Mouse (Mus musculus): Measurements from ENCODE around the gene Cc2d2b. TPM values are rescaled to one million over a fixed set of nuclear protein-coding genes. Genes with fewer than 3 reads are reported as not detected.

Cc2d2b gene
- polyA plus RNA-seq, 1 experiment from 2014 or later: not detected

DNA sequence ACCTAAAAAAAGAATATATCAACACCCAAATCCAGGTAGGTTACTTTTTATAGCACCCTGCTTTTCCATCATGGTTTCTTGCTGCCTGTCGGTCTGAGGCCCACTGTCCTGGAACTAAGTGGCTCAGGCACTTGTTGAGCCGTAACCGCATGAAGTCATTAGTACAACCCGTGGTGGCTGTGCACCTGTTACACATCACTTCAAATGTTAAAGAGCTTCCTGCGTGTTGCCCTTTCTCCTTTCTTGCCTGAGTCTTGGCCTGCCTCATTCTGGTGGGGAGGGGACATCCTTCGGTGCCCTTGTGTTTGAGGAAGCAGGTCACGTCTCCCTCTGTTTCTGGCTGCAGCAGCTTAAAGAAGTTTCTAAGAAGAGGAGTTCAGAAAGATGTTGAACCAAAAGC, 61.3 kb downstream of the Cc2d2b start:
- no peaks in the 10 kb centered on the region for H3K9me3 ChIP-seq (ENCODE audit: low read depth, low read length)
- H3K4me1 ChIP-seq (ENCODE audit: insufficient read depth): no peaks in the 10 kb centered on the region
- no peak overlapping the region for H3K4me3 ChIP-seq (ENCODE audit: low read depth, low read length)
- H3K27me3 ChIP-seq (ENCODE audit: insufficient read depth, low read length): no peaks in the 10 kb centered on the region
- no peak overlapping the region for H3K27ac ChIP-seq (ENCODE audit: low read depth)
- TF ChIP-seq CTCF (IDR thresholded peaks at IDR 0.05; ENCODE audit: low read depth): no peak
- DNase-seq: no peak
- H3K4me2 ChIP-seq: no peak overlapping the region
- H3K36me3 ChIP-seq (ENCODE audit: insufficient read depth): no peaks in the 10 kb centered on the region
- no peak for ATAC-seq (ENCODE audit: insufficient read depth)
- WGBS: 63% methylated on average over 7 of the region's 7 CpGs
- no peak overlapping the region for H3K9ac ChIP-seq

DNA sequence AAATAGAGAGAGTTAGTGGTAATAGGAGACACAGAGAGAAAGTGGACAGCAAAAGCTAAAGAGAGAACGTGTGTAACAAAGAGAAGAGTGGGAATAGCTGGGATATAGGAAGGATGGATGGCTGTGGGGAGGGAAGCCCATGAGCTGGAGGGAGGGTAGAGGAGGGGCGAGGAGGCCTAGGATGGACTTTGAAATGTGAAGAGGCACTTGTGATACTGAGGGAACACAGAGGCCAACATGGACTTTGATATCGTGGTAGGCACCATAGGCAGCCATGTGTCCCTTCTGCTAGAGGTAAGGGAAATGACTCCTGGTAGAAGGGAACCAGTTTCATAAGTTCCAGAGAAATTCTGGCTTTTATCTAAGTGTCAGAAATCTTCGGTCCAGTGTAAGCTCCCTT, 63.3 kb downstream of the Cc2d2b start:
- Histone ChIP-seq H3K27ac (ENCODE audit: low read depth) (no peak overlapping the region), H3K27me3 (ENCODE audit: insufficient read depth, low read length) (no peaks in the 10 kb centered on the region), H3K36me3 (ENCODE audit: insufficient read depth) (no peaks in the 10 kb centered on the region), H3K9me3 (ENCODE audit: low read depth, low read length) (no peaks in the 10 kb centered on the region), H3K4me1 (ENCODE audit: insufficient read depth) (no peaks in the 10 kb centered on the region), H3K4me3 (ENCODE audit: low read depth, low read length) (no peak overlapping the region), H3K4me2 (no peak overlapping the region), H3K9ac (no peak overlapping the region)
- whole genome bisulfite sequencing: 71% methylated on average over 4 of the region's 4 CpGs
- DNase-seq (no peak), ATAC-seq (ENCODE audit: insufficient read depth) (no peak)
- TF ChIP-seq CTCF (IDR thresholded peaks at IDR 0.05; ENCODE audit: low read depth): no peak

DNA sequence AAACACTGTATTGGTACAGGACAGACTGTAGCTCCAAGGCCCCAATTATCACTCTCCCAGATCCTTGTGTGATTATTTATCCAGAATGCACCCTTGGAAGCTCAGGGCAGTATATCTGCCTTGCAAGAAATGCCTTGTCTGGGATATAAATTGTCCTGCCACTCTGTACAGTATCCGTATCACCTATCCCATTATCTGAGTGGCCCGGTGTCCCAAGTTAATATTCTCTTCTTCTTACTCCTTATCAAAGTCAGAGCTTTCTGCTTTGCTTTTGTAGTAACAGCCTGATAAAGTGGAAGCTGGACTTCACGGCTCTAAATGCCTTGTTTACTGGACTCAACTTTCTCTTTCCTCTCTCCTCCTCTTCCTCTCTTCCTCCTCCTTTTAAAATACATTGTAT, 64.2 kb downstream of the Cc2d2b start:
- Histone ChIP-seq H3K9me3 (ENCODE audit: low read depth, low read length) (no peaks in the 10 kb centered on the region), H3K27ac (ENCODE audit: low read depth) (peak overlapping the region; percentile 33; the same call in 1 of the 2 replicates), H3K4me3 (ENCODE audit: low read depth, low read length) (no peak overlapping the region), H3K36me3 (ENCODE audit: insufficient read depth) (no peaks in the 10 kb centered on the region), H3K4me1 (ENCODE audit: insufficient read depth) (no peaks in the 10 kb centered on the region), H3K9ac (no peak overlapping the region), H3K4me2 (no peak overlapping the region), H3K27me3 (ENCODE audit: insufficient read depth, low read length) (no peaks in the 10 kb centered on the region)
- TF ChIP-seq CTCF (IDR thresholded peaks at IDR 0.05; ENCODE audit: low read depth): no peak
- DNase-seq (no peak), ATAC-seq (ENCODE audit: insufficient read depth) (no peak)
- WGBS: 48% methylated on average over 3 of the region's 3 CpGs

DNA sequence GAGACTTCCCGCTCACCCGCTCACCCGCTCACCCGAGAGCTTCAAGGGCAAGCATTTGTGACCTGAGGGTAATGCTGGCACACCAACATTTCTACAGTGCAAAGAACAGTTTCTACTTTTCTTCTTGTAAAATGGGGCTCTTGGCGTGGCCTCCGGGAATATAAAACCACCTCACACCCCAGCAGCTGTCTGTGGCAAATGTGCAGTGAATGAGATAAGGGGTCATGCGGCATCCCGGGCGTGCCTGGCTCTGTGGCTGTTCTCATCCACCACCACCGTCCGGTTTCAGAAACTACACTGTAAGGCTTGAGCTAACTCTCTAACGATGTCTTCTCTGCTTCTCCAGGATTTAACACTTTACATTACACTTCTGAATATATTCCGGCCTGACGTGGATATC, 64.8 kb downstream of the Cc2d2b start:
- no peaks in the 10 kb centered on the region for H3K36me3 ChIP-seq (ENCODE audit: insufficient read depth)
- no peaks in the 10 kb centered on the region for H3K27me3 ChIP-seq (ENCODE audit: insufficient read depth, low read length)
- no peak overlapping the region for H3K9ac ChIP-seq
- WGBS: 45% methylated on average over 14 of the region's 14 CpGs
- no peak for ATAC-seq (ENCODE audit: insufficient read depth)
- no peaks in the 10 kb centered on the region for H3K4me1 ChIP-seq (ENCODE audit: insufficient read depth)
- H3K4me2 ChIP-seq: no peak overlapping the region; the same call in 1 of the 2 replicates
- DNase-seq: no peak
- peak overlapping the region; percentile 44; the same call in 1 of the 2 replicates for H3K27ac ChIP-seq (ENCODE audit: low read depth)
- TF ChIP-seq CTCF (IDR thresholded peaks at IDR 0.05; ENCODE audit: low read depth): no peak
- H3K9me3 ChIP-seq (ENCODE audit: low read depth, low read length): no peaks in the 10 kb centered on the region
- no peak overlapping the region for H3K4me3 ChIP-seq (ENCODE audit: low read depth, low read length)

DNA sequence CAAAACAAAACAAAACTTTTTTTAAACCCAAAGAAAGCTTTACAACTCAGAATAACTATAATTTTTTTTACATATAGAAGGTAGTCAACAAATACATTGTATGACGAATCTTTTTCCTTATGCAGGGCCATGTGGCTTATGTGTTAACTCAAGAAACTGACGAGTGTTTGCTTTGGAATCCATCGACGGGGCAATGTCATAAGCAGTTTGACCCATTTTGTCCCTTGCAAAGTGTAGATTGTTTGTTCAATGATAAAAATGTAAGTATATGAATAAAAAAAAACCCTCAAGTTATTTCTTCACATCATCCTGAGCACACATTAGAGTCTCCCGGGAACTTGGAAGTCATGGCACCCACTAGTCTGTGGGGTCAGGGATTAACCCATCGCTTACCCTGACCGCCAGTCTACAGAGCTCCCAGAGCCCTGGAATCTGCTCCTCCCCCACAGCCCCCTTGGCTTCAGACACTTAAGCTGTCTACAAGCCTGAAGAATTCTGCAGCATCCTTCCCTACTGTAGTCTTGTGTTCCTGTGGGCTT, 67.2 kb downstream of the Cc2d2b start:
- Histone ChIP-seq H3K9me3 (ENCODE audit: low read depth, low read length) (no peaks in the 10 kb centered on the region), H3K36me3 (ENCODE audit: insufficient read depth) (no peaks in the 10 kb centered on the region), H3K27me3 (ENCODE audit: insufficient read depth, low read length) (no peaks in the 10 kb centered on the region), H3K4me3 (ENCODE audit: low read depth, low read length) (no peak overlapping the region), H3K4me1 (ENCODE audit: insufficient read depth) (no peaks in the 10 kb centered on the region), H3K4me2 (no peak overlapping the region), H3K27ac (ENCODE audit: low read depth) (no peak overlapping the region), H3K9ac (no peak overlapping the region)
- no peak for TF ChIP-seq CTCF (IDR thresholded peaks at IDR 0.05; ENCODE audit: low read depth)
- DNase-seq: peak; percentile 26
- no peak; the same call in 1 of the 2 replicates for ATAC-seq (ENCODE audit: insufficient read depth)
- 43% methylated on average over 7 of the region's 7 CpGs for WGBS

DNA sequence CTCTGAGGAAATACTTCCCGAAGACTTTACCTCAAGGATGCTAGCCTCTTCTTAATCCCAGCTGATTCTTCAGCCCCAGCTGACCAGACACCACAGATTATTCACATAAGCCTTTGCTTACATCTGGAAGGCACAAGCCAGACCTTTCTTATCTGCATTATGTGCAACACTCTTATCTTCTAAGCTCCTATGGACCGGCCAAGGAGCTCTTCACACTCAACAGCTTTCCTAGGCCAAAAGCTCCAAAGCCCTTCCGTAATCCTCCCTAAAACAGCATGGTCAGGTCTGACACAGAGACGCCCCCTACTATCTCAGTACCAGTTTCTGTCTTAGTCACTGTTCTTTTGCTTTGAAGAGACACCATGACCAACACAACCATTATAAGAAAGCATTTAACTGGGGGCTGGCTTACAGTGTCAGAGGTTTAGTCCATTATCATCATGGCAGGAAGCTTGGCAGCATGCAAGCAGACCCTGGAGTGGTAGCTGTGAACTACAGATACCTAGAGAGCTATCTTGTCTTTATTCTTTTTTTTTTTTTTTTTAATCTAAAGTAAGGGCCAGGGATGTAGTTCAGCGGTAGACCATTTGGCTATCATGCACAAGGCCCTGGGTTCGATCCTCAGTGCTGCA, 69.5 kb downstream of the Cc2d2b start:
- DNase-seq (no peak), ATAC-seq (ENCODE audit: insufficient read depth) (no peak)
- H3K4me2 ChIP-seq: no peak overlapping the region
- H3K4me3 ChIP-seq (ENCODE audit: low read depth, low read length): no peak overlapping the region
- no peaks in the 10 kb centered on the region for H3K9me3 ChIP-seq (ENCODE audit: low read depth, low read length)
- no peaks in the 10 kb centered on the region for H3K36me3 ChIP-seq (ENCODE audit: insufficient read depth)
- H3K27me3 ChIP-seq (ENCODE audit: insufficient read depth, low read length): no peaks in the 10 kb centered on the region
- H3K27ac ChIP-seq (ENCODE audit: low read depth): no peak overlapping the region
- 74% methylated on average over 6 of the region's 6 CpGs for WGBS
- TF ChIP-seq CTCF (IDR thresholded peaks at IDR 0.05; ENCODE audit: low read depth): no peak
- H3K4me1 ChIP-seq (ENCODE audit: insufficient read depth): no peaks in the 10 kb centered on the region
- no peak overlapping the region for H3K9ac ChIP-seq

DNA sequence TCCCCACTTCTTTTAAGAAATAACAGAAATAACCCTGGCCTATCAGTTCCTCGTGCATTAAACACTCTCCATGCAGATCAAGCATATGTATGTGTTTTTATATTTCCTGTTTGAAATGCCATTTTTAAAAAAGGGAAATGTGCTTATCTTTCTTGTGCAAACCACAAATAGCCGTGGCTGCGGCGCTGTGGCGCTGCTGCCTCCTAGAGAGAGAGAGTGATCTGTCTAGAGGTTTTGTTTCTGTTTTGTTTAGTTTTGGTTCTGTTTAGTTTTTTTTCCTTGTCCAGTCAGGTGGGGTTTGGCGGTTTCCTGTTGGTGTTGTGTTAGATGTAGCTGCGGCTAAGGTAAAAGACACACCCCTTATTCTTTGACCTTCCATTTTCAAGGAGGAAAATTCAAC, 70.2 kb downstream of the Cc2d2b start:
- peak; percentile 9; the same call in 1 of the 2 replicates for TF ChIP-seq CTCF (IDR thresholded peaks at IDR 0.05; ENCODE audit: low read depth)
- H3K9ac ChIP-seq: no peak overlapping the region
- H3K4me1 ChIP-seq (ENCODE audit: insufficient read depth): no peaks in the 10 kb centered on the region
- no peaks in the 10 kb centered on the region for H3K36me3 ChIP-seq (ENCODE audit: insufficient read depth)
- DNase-seq (peak; percentile 31), ATAC-seq (ENCODE audit: insufficient read depth) (no peak)
- H3K4me2 ChIP-seq: no peak overlapping the region
- H3K9me3 ChIP-seq (ENCODE audit: low read depth, low read length): no peaks in the 10 kb centered on the region
- 44% methylated on average over 7 of the region's 7 CpGs for WGBS
- no peaks in the 10 kb centered on the region for H3K27me3 ChIP-seq (ENCODE audit: insufficient read depth, low read length)
- H3K4me3 ChIP-seq (ENCODE audit: low read depth, low read length): no peak overlapping the region
- H3K27ac ChIP-seq (ENCODE audit: low read depth): no peak overlapping the region
